Mouse (Mus musculus): ENCODE measurements around the gene A930009A15Rik. TPM values are rescaled to one million over a fixed set of nuclear protein-coding genes. Genes with fewer than 3 reads are reported as not detected.
A peak's percentile ranks its signal among the peaks of the same experiment; 100 is the strongest.

The A930009A15Rik gene
- polyA plus RNA-seq (2015; fragmentation: Nextera tagmentation; extraction: Ambion mirVana), result not detected in 2 replicates

DNA sequence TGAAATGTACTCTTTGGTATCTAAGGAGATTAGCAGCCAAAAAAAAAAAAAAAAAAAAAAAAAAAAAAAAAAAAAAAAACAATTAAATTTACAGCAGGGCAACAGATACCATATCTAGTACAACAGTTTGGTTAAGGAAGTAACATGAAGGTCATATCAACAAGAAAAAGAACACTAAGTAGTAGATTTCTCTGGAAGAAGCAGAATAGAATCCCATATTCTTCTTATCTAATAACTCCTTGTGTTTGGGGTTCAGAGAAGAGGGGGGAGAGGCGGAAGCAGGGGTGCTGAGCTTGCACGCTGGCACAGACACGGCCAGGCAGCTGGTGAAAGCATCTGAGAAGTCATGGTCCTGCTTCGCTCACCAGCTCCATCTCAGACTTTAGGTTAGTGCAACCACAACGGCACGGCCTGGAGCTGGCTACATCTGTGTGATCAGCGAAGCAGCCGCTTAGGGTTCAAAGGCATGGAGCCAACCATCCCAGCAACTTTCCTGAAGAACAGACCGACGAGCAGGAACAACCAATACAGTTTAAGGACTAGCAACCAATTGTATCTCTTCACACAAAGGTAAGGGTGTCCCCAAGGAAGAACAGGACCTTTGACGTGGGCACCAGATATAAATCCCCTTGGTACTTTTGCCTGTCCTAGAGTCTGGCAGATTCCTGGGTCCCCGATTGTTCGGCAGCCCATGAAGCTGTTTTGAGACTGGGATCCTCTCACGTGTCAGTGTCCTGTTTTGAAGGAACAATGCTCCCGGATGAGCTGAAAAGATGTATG lies at the start of gene A930009A15Rik:
Gene A930009A15Rik, plus strand, starts transcription at position 275 of the 780 bp plus-strand sequence.
- H3K4me2 ChIP-seq (replicated peaks), result no peak within 1 kb of the TSS
- H3K36me3 ChIP-seq, result no peaks in the 10 kb centered on the region
- H3K27me3 ChIP-seq, result no peaks in the 10 kb centered on the region
- no peaks in the 10 kb centered on the region for H3K4me1 ChIP-seq
- no peak within 1 kb of the TSS for H3K27ac ChIP-seq (replicated peaks)
- WGBS, result 76% methylated on average over 15 of the region's 15 CpGs
- H3K9ac ChIP-seq, result no peak within 1 kb of the TSS
- no peak within 1 kb of the TSS for H3K4me3 ChIP-seq (replicated peaks)
- ATAC-seq (ENCODE audit: insufficient number of reproducible peaks, low FRiP score, low TSS enrichment, low read depth), result no peak
- no peaks in the 10 kb centered on the region for H3K9me3 ChIP-seq (replicated peaks)

DNA sequence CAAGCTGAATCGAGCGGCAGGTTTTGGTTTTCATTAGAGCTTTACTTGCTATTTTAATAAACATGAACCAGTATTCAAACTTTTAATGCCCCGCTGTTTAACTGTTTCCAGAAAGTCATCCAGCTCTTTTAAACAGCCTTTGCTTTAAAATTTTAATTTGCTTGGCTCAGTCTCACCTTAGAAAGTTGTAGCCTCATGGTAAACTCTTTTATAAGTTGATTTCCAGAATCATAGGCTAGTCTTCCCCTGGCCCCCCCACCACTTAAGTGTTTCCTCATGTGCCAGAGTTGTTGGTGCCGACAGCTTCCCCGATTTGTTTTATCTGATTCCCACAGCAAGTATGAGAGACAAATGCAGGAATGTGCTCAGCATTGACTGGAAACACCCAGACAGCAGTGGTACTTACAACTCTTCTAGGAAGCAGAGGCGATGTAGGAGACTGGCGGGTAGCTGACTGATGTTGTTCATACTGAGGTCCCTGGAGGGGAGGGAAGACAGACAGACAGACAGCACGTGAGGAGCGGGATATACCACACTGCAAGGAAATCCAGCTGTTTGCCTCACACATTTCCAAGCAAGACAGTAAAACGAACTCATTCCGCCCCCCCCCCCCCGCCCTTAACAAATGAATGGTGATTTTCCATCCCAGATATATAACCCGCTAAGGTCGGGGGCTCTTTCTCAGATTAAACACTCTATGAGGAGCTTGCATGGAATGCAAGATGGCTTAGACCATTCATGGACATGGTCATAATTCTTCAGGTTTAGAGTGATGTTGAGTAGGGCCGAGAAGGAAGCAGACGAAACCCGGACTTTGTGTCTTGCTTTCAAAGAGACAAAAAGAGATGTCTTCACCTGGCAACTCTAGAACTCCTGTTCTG lies 49.3 kb upstream of the A930009A15Rik start:
- WGBS, result 24% methylated on average over 17 of the region's 17 CpGs
- H3K27ac ChIP-seq (replicated peaks), result peak overlapping the region; percentile 39; the same call in 1 of the 2 replicates

GRCm38 (mm10) chr10:115521081-115521451 lies 48.7 kb upstream of the A930009A15Rik start:
- no peaks in the 10 kb centered on the region for H3K9me3 ChIP-seq (replicated peaks)
- no peak overlapping the region for H3K4me3 ChIP-seq (replicated peaks)
- no peak overlapping the region for H3K9ac ChIP-seq
- no peaks in the 10 kb centered on the region for H3K36me3 ChIP-seq
- H3K4me1 ChIP-seq, result peaks cover 8% of the 10 kb centered on the region; the same call in 1 of the 2 replicates
- no peak overlapping the region for H3K27ac ChIP-seq (replicated peaks)
- no peaks in the 10 kb centered on the region for H3K27me3 ChIP-seq
- H3K4me2 ChIP-seq (replicated peaks), result no peak overlapping the region
- WGBS, result 18% methylated on average over 4 of the region's 4 CpGs
- ATAC-seq (ENCODE audit: insufficient number of reproducible peaks, low FRiP score, low TSS enrichment, low read depth), result no peak; the same call in 1 of the 2 replicates

More for the DNA sequence above, 49.3 kb upstream of the A930009A15Rik start:
- peak overlapping the region; percentile 31 for H3K4me2 ChIP-seq (replicated peaks)
- no peak for ATAC-seq (ENCODE audit: insufficient number of reproducible peaks, low FRiP score, low TSS enrichment, low read depth)
- no peaks in the 10 kb centered on the region for H3K27me3 ChIP-seq
- H3K4me3 ChIP-seq (replicated peaks), result no peak overlapping the region; the same call in 1 of the 2 replicates
- no peaks in the 10 kb centered on the region for H3K36me3 ChIP-seq
- H3K9ac ChIP-seq, result no peak overlapping the region
- H3K4me1 ChIP-seq, result peaks cover 8% of the 10 kb centered on the region; the same call in 1 of the 2 replicates
- H3K9me3 ChIP-seq (replicated peaks), result no peaks in the 10 kb centered on the region

- Histone ChIP-seq H3K9ac (no peak overlapping the region), H3K4me2 (replicated peaks) (no peak overlapping the region), H3K27me3 (no peaks in the 10 kb centered on the region), H3K4me3 (replicated peaks) (no peak overlapping the region), H3K9me3 (replicated peaks) (no peaks in the 10 kb centered on the region), H3K4me1 (no peaks in the 10 kb centered on the region), H3K36me3 (no peaks in the 10 kb centered on the region), H3K27ac (replicated peaks) (no peak overlapping the region)
- WGBS, result 35% methylated on average over 4 of the region's 4 CpGs
- no peak for ATAC-seq (ENCODE audit: insufficient number of reproducible peaks, low FRiP score, low TSS enrichment, low read depth)
Measured at GRCm38 (mm10) chr10:115528892-115529291, 40.9 kb upstream of the A930009A15Rik start.

GRCm38 (mm10) chr10:115529768-115530167 lies 40.0 kb upstream of the A930009A15Rik start:
- H3K4me1 ChIP-seq, result no peaks in the 10 kb centered on the region
- no peaks in the 10 kb centered on the region for H3K27me3 ChIP-seq
- no peak overlapping the region for H3K9ac ChIP-seq
- ATAC-seq (ENCODE audit: insufficient number of reproducible peaks, low FRiP score, low TSS enrichment, low read depth), result no peak
- no peak overlapping the region for H3K27ac ChIP-seq (replicated peaks)
- no peak overlapping the region for H3K4me3 ChIP-seq (replicated peaks)
- H3K9me3 ChIP-seq (replicated peaks), result no peaks in the 10 kb centered on the region
- no peaks in the 10 kb centered on the region for H3K36me3 ChIP-seq
- H3K4me2 ChIP-seq (replicated peaks), result no peak overlapping the region
- WGBS, result 81% methylated on average over 12 of the region's 12 CpGs

- H3K36me3 ChIP-seq, result no peaks in the 10 kb centered on the region
- no peak overlapping the region for H3K9ac ChIP-seq
- H3K4me1 ChIP-seq, result no peaks in the 10 kb centered on the region
- no peak overlapping the region for H3K4me2 ChIP-seq (replicated peaks)
- H3K27ac ChIP-seq (replicated peaks), result no peak overlapping the region
- no peak overlapping the region for H3K4me3 ChIP-seq (replicated peaks)
- H3K27me3 ChIP-seq, result no peaks in the 10 kb centered on the region
- whole genome bisulfite sequencing, result 75% methylated on average over 2 of the region's 2 CpGs
- no peak for ATAC-seq (ENCODE audit: insufficient number of reproducible peaks, low FRiP score, low TSS enrichment, low read depth)
- H3K9me3 ChIP-seq (replicated peaks), result no peaks in the 10 kb centered on the region
Measured at GRCm38 (mm10) chr10:115530746-115531145, 39.0 kb upstream of the A930009A15Rik start.

GRCm38 (mm10) chr10:115542917-115543316 lies 26.9 kb upstream of the A930009A15Rik start:
- no peak for ATAC-seq (ENCODE audit: insufficient number of reproducible peaks, low FRiP score, low TSS enrichment, low read depth)
- no peaks in the 10 kb centered on the region for H3K4me1 ChIP-seq
- H3K4me2 ChIP-seq (replicated peaks), result no peak overlapping the region
- no peaks in the 10 kb centered on the region for H3K27me3 ChIP-seq
- H3K4me3 ChIP-seq (replicated peaks), result no peak overlapping the region
- H3K27ac ChIP-seq (replicated peaks), result no peak overlapping the region
- H3K9ac ChIP-seq, result no peak overlapping the region
- no peaks in the 10 kb centered on the region; the same call in 1 of the 2 replicates for H3K9me3 ChIP-seq (replicated peaks)
- H3K36me3 ChIP-seq, result no peaks in the 10 kb centered on the region
- WGBS, result 77% methylated on average over 6 of the region's 6 CpGs

- H3K4me1 ChIP-seq, result no peaks in the 10 kb centered on the region
- H3K27ac ChIP-seq (replicated peaks), result no peak overlapping the region
- ATAC-seq (ENCODE audit: insufficient number of reproducible peaks, low FRiP score, low TSS enrichment, low read depth), result no peak
- no peaks in the 10 kb centered on the region; the same call in 1 of the 2 replicates for H3K9me3 ChIP-seq (replicated peaks)
- H3K4me3 ChIP-seq (replicated peaks), result no peak overlapping the region
- H3K36me3 ChIP-seq, result no peaks in the 10 kb centered on the region
- no peaks in the 10 kb centered on the region for H3K27me3 ChIP-seq
- H3K4me2 ChIP-seq (replicated peaks), result no peak overlapping the region
- no peak overlapping the region for H3K9ac ChIP-seq
- 53% methylated on average over 7 of the region's 7 CpGs for WGBS
Measured at GRCm38 (mm10) chr10:115550253-115550652, 19.5 kb upstream of the A930009A15Rik start.

DNA sequence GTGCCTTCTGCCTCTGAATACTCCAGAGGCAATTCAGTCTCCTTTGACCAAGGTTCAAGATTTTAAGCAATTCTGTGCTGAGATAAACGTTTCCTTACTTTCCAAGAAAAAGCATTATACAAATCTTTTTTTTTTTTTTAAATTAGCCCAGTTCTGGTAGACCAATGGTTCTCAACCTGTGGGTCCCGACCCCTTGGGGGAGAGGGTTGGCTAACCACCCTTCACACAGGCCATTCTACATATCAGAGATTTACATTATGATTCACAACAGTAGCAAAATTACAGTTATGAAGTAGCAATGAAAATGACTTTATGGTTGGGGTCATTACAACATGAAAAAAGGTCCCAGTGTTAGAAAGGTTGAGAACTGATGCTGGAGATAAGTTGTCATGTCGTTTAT lies 18.7 kb upstream of the A930009A15Rik start:
- no peak overlapping the region for H3K4me3 ChIP-seq (replicated peaks)
- H3K4me2 ChIP-seq (replicated peaks), result no peak overlapping the region
- no peak overlapping the region for H3K9ac ChIP-seq
- no peaks in the 10 kb centered on the region for H3K27me3 ChIP-seq
- no peaks in the 10 kb centered on the region for H3K9me3 ChIP-seq (replicated peaks)
- H3K4me1 ChIP-seq, result no peaks in the 10 kb centered on the region
- H3K27ac ChIP-seq (replicated peaks), result no peak overlapping the region
- no peak for ATAC-seq (ENCODE audit: insufficient number of reproducible peaks, low FRiP score, low TSS enrichment, low read depth)
- no peaks in the 10 kb centered on the region for H3K36me3 ChIP-seq
- WGBS, result 76% methylated on average over 3 of the region's 3 CpGs

DNA sequence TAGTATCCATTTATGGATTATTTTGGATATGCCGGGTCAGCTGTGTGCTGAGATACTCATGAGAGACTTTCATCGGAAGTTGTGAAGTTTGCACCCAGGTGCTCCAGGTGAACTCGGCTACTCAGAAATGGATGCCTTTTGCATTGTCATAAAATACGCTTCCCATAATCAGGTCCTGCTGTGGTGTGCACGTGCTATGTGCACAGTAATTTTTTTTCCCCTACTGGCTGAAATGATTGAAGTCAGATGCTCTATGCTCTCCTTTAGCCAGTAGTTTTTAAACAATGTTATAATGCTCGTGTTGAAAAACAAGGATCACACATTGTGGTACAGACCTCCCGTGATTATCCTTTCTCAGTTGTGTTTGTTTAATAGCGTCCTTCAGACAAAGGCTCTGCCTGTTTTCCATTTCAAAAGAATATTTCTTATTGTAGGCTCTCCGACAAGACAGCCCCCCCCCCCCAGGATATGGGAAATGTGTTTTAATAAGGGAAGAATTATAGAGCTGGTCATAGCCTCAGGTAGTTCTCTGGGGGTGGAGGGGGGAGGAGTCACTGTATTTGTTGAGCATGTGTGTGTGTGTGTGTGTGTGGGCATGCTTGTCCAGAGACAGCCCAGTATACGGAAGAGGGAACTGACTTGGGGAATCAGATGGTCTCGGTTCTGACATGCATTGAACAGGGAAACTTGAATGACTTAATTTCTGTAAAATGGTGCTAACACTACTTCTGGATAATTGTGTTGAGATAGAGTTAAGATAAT lies 16.3 kb upstream of the A930009A15Rik start:
- H3K4me3 ChIP-seq (replicated peaks), result no peak overlapping the region
- H3K4me2 ChIP-seq (replicated peaks), result no peak overlapping the region
- H3K9ac ChIP-seq, result no peak overlapping the region
- H3K36me3 ChIP-seq, result no peaks in the 10 kb centered on the region
- no peak for ATAC-seq (ENCODE audit: insufficient number of reproducible peaks, low FRiP score, low TSS enrichment, low read depth)
- peaks cover 8% of the 10 kb centered on the region; the same call in 1 of the 2 replicates for H3K4me1 ChIP-seq
- no peaks in the 10 kb centered on the region for H3K9me3 ChIP-seq (replicated peaks)
- no peaks in the 10 kb centered on the region for H3K27me3 ChIP-seq
- H3K27ac ChIP-seq (replicated peaks), result no peak overlapping the region
- WGBS, result 34% methylated on average over 11 of the region's 11 CpGs

Measured in embryonic facial prominence, embryonic 15.5 days (tissue).